Mouse (Mus musculus) intestine, embryonic 14.5 days (tissue): Measurements from ENCODE around the gene Antxr2. TPM values are rescaled to one million over a fixed set of nuclear protein-coding genes. Genes with fewer than 3 reads are reported as not detected.
A peak's percentile ranks its signal among the peaks of the same experiment; 100 is the strongest.

Source experiments
- ATAC-seq: fragments of 200-750 bp; cut with Nextera tagmentation; replicated peaks from 2 replicates; pipeline ENCODE4 v1.8.0; 2017; ENCODE audit warnings: low read depth, moderate number of reproducible peaks, moderate TSS enrichment, moderate library complexity; ENCODE audit not compliant: low FRiP score, low TSS enrichment
- DNase-seq: peaks from one replicate; pipeline ENCODE4 v3.0.0-alpha.2; 2018; ENCODE audit warnings: low spot score
- H3K27ac ChIP-seq: fragments of 300-500 bp; sonication (generic); 2 replicates; pipeline ENCODE4 v1.5.1; 2014; ENCODE audit warnings: low read depth, mild to moderate bottlenecking, control low read depth
- H3K27me3 ChIP-seq: fragments of 300-500 bp; sonication (generic); replicated peaks from 2 replicates; pipeline ENCODE4 v1.6.1; 2014; ENCODE audit warnings: low read length, control low read depth; ENCODE audit not compliant: control insufficient read depth, insufficient read depth
- H3K36me3 ChIP-seq: fragments of 300-500 bp; sonication (generic); 2 replicates; pipeline ENCODE4 v1.6.1; 2014; ENCODE audit warnings: low read length, control low read depth; ENCODE audit not compliant: control insufficient read depth, insufficient read depth
- H3K4me1 ChIP-seq: fragments of 300-500 bp; sonication (generic); replicated peaks from 2 replicates; pipeline ENCODE4 v1.6.1; 2014; ENCODE audit warnings: low read length, control low read depth, mixed read lengths; ENCODE audit not compliant: control insufficient read depth, insufficient read depth
- H3K4me2 ChIP-seq: fragments of 300-500 bp; sonication (generic); 2 replicates; pipeline ENCODE4 v1.6.1; 2014; ENCODE audit warnings: low read length
- H3K4me3 ChIP-seq: fragments of 300-500 bp; sonication (generic); 2 replicates; pipeline ENCODE4 v1.5.1; 2014; ENCODE audit warnings: low read depth, low read length, control low read depth, mixed read lengths
- H3K9ac ChIP-seq: fragments of 300-500 bp; sonication (generic); 2 replicates; pipeline ENCODE4 v1.6.1; 2014; ENCODE audit warnings: mild to moderate bottlenecking, low read length
- H3K9me3 ChIP-seq: fragments of 300-500 bp; sonication (generic); 2 replicates; pipeline ENCODE4 v1.6.1; 2016; ENCODE audit warnings: low read length, control low read depth; ENCODE audit not compliant: control insufficient read depth
- WGBS: fragments of 180-500 bp; shearing (Covaris S2); extraction: QIAGEN DNeasy Blood & Tissue Kit; methylation state at CpG from one replicate; pipeline ENCODE4 v1.1.7; 2014; 5-methylcytosine and 5-hydroxymethylcytosine counted together
- polyA plus RNA-seq: library from polyadenylated mRNA; unstranded; fragments of >200 nt; fragmentation: Nextera tagmentation; extraction: Ambion mirVana; gene quantifications from 2 replicates; pipeline ENCODE4 v1.2.1, GENCODE M21; 2014

Gene Antxr2
- 23.7 and 24.6 TPM in 2 replicates for polyA plus RNA-seq

GRCm38 (mm10) chr5:98030902-98031641, at the start of gene Antxr2:
Antxr2 (minus strand) TSS chr5:98031043.
- peak within 1 kb of the TSS; percentile 62 for H3K4me2 ChIP-seq
- no peaks in the 10 kb centered on the region for H3K27me3 ChIP-seq
- H3K9ac ChIP-seq, result peak within 1 kb of the TSS; percentile 77
- peak within 1 kb of the TSS; percentile 84 for H3K27ac ChIP-seq
- H3K4me1 ChIP-seq, result peaks cover 23% of the 10 kb centered on the region
- peak; percentile 78 for ATAC-seq
- peak within 1 kb of the TSS; percentile 85 for H3K4me3 ChIP-seq
- no peaks in the 10 kb centered on the region for H3K9me3 ChIP-seq
- 3% methylated on average over 58 of the region's 58 CpGs for WGBS
- peak; percentile 86 for DNase-seq
- peaks cover 10% of the 10 kb centered on the region; the same call in 1 of the 2 replicates for H3K36me3 ChIP-seq

GRCm38 (mm10) chr5:98076612-98077011, 45.8 kb upstream of the Antxr2 start:
- no peak for DNase-seq
- no peaks in the 10 kb centered on the region for H3K4me1 ChIP-seq
- ATAC-seq, result no peak
- H3K27ac ChIP-seq, result no peak overlapping the region
- no peak overlapping the region for H3K4me3 ChIP-seq
- H3K36me3 ChIP-seq, result no peaks in the 10 kb centered on the region
- H3K4me2 ChIP-seq, result no peak overlapping the region
- WGBS, result 21% methylated on average over 3 of the region's 3 CpGs
- H3K9ac ChIP-seq, result no peak overlapping the region
- no peaks in the 10 kb centered on the region for H3K9me3 ChIP-seq
- no peaks in the 10 kb centered on the region for H3K27me3 ChIP-seq

- Histone ChIP-seq H3K27me3 (no peaks in the 10 kb centered on the region), H3K4me3 (no peak overlapping the region), H3K27ac (no peak overlapping the region), H3K9ac (no peak overlapping the region), H3K36me3 (no peaks in the 10 kb centered on the region), H3K4me2 (no peak overlapping the region), H3K9me3 (no peaks in the 10 kb centered on the region), H3K4me1 (no peaks in the 10 kb centered on the region)
- DNase-seq (no peak), ATAC-seq (no peak)
- 64% methylated on average over 4 of the region's 4 CpGs for WGBS
These were observed 38.3 kb upstream of the Antxr2 start for GRCm38 (mm10) chr5:98069191-98069590.

GRCm38 (mm10) chr5:98055275-98055674, 24.4 kb upstream of the Antxr2 start:
- no peak for ATAC-seq
- Histone ChIP-seq H3K9ac (no peak overlapping the region), H3K27ac (no peak overlapping the region), H3K9me3 (no peaks in the 10 kb centered on the region), H3K36me3 (no peaks in the 10 kb centered on the region), H3K4me1 (no peaks in the 10 kb centered on the region), H3K4me2 (no peak overlapping the region), H3K4me3 (no peak overlapping the region), H3K27me3 (no peaks in the 10 kb centered on the region)
- no peak for DNase-seq
- 93% methylated on average over 6 of the region's 6 CpGs for WGBS

GRCm38 (mm10) chr5:98054834-98055233, 24.0 kb upstream of the Antxr2 start:
- no peaks in the 10 kb centered on the region for H3K36me3 ChIP-seq
- H3K4me1 ChIP-seq, result no peaks in the 10 kb centered on the region
- H3K4me3 ChIP-seq, result no peak overlapping the region
- H3K9ac ChIP-seq, result no peak overlapping the region
- H3K27ac ChIP-seq, result no peak overlapping the region
- no peaks in the 10 kb centered on the region for H3K27me3 ChIP-seq
- no peak overlapping the region for H3K4me2 ChIP-seq
- ATAC-seq (no peak), DNase-seq (no peak)
- H3K9me3 ChIP-seq, result no peaks in the 10 kb centered on the region
- 93% methylated on average over 1 of the region's 1 CpGs for WGBS

GRCm38 (mm10) chr5:98034928-98035327, 4.1 kb upstream of the Antxr2 start:
- peaks cover 5% of the 10 kb centered on the region; the same call in 1 of the 2 replicates for H3K4me1 ChIP-seq
- no peaks in the 10 kb centered on the region for H3K9me3 ChIP-seq
- ATAC-seq (no peak), DNase-seq (no peak)
- no peak overlapping the region for H3K4me2 ChIP-seq
- no peak overlapping the region for H3K9ac ChIP-seq
- no peak overlapping the region for H3K27ac ChIP-seq
- no peaks in the 10 kb centered on the region for H3K36me3 ChIP-seq
- H3K4me3 ChIP-seq, result no peak overlapping the region
- WGBS, result 81% methylated on average over 2 of the region's 2 CpGs
- H3K27me3 ChIP-seq, result no peaks in the 10 kb centered on the region

- 63% methylated on average over 2 of the region's 2 CpGs for WGBS
- no peak overlapping the region for H3K9ac ChIP-seq
- DNase-seq (no peak), ATAC-seq (no peak)
- H3K36me3 ChIP-seq, result no peaks in the 10 kb centered on the region
- H3K4me2 ChIP-seq, result no peak overlapping the region
- no peaks in the 10 kb centered on the region for H3K9me3 ChIP-seq
- no peak overlapping the region for H3K4me3 ChIP-seq
- peaks cover 5% of the 10 kb centered on the region; the same call in 1 of the 2 replicates for H3K4me1 ChIP-seq
- no peaks in the 10 kb centered on the region for H3K27me3 ChIP-seq
- no peak overlapping the region for H3K27ac ChIP-seq
These were observed 3.4 kb upstream of the Antxr2 start for GRCm38 (mm10) chr5:98034207-98034606.

- Histone ChIP-seq H3K4me1 (peaks cover 11% of the 10 kb centered on the region; the same call in 1 of the 2 replicates), H3K9me3 (no peaks in the 10 kb centered on the region), H3K4me2 (no peak overlapping the region), H3K4me3 (no peak overlapping the region), H3K9ac (no peak overlapping the region), H3K27ac (no peak overlapping the region), H3K27me3 (no peaks in the 10 kb centered on the region), H3K36me3 (no peaks in the 10 kb centered on the region)
- ATAC-seq (no peak), DNase-seq (no peak)
- 70% methylated on average over 7 of the region's 7 CpGs for WGBS
These were observed 2.1 kb upstream of the Antxr2 start for GRCm38 (mm10) chr5:98032803-98033420.
